Mouse (Mus musculus) mouse trophoblast stem cell (cell line): ENCODE results near the gene Rtn4rl1.
"Not testable (repeated sequence)": the region's sequence is repeated elsewhere in the genome, so short reads cannot be mapped to it uniquely, and the experiment has no call there.

Experiments
- in situ Hi-C, 2 experiments: fragments of 300-500 bp; cut with MseI, MboI; formaldehyde crosslinking; loops; 2 replicates in 1 of 2; 3 replicates in 1 of 2; pipeline ENCODE4 v1.15.1; 2025

The Rtn4rl1 gene

GRCm38 (mm10) chr11:75292281-75292680 is 98.7 kb downstream of the Rtn4rl1 start:
- in situ Hi-C loops, result loop anchor here (5.0 kb wide), 1 partner anchor 100 kb away; the partner anchor contains the start of genes Dph1 (in 2 of the 2) and Rtn4rl1 (in 2 of the 2)

- in situ Hi-C loops, result loop anchor here (5.0 kb wide), 1 partner anchor 102 kb away; the partner anchor contains the start of genes Dph1 (in 2 of the 2) and Rtn4rl1 (in 2 of the 2)
Measured at GRCm38 (mm10) chr11:75293852-75294361, 100.3 kb downstream of the Rtn4rl1 start.

GRCm38 (mm10) chr11:75294862-75295261 is 101.3 kb downstream of the Rtn4rl1 start:
- in situ Hi-C loops, result loop anchor here (5.0 kb wide), 1 partner anchor 103 kb away; the partner anchor contains the start of genes Dph1 (in 2 of the 2) and Rtn4rl1 (in 2 of the 2)

- in situ Hi-C loops, result not testable (repeated sequence)
Measured at GRCm38 (mm10) chr11:75295534-75295933, 102.0 kb downstream of the Rtn4rl1 start.

- in situ Hi-C loops, result no loop called here
Measured at GRCm38 (mm10) chr11:75296406-75297005, 102.9 kb downstream of the Rtn4rl1 start.

- in situ Hi-C loops, result no loop called here
Measured at GRCm38 (mm10) chr11:75297631-75298030, 104.0 kb downstream of the Rtn4rl1 start.

GRCm38 (mm10) chr11:75298491-75298890 is 104.9 kb downstream of the Rtn4rl1 start:
- in situ Hi-C loops, result no loop called here

- in situ Hi-C loops, result no loop called here
Measured at GRCm38 (mm10) chr11:75299786-75300185, 106.2 kb downstream of the Rtn4rl1 start.

GRCm38 (mm10) chr11:75300954-75301353 is 107.4 kb downstream of the Rtn4rl1 start:
- in situ Hi-C loops, result no loop called here

- in situ Hi-C loops, result no loop called here
Measured at GRCm38 (mm10) chr11:75304797-75305196, 111.2 kb downstream of the Rtn4rl1 start.

- in situ Hi-C loops, result no loop called here
Measured at GRCm38 (mm10) chr11:75308650-75309049, 115.1 kb downstream of the Rtn4rl1 start.

GRCm38 (mm10) chr11:75310813-75311212 is 117.2 kb downstream of the Rtn4rl1 start:
- in situ Hi-C loops, result no loop called here

- in situ Hi-C loops, result no loop called here
Measured at GRCm38 (mm10) chr11:75311751-75312150, 118.2 kb downstream of the Rtn4rl1 start.

GRCm38 (mm10) chr11:75313834-75314233 is 120.3 kb downstream of the Rtn4rl1 start:
- in situ Hi-C loops, result no loop called here
